18 mouse cellular contexts compared by ENCODE assay signal in the genomic region with DNA sequence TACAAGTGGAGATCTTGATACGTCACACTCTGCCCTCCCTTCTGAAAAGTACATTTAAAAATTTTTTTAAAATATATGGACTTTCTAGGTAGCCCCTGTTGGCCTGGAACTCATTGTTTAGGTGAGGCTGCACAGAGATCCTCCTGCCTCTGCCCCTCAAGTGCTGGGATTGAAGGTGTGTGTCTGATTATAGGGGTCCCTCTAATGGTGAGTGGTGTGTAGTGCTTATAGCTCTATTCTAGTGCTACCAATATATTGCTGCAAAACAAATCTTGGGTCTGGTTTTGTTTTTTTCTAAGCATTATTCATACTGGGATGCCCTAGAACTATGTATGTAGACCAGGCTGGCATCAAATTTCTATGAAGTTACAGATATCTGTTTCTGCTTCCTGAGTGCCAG. TPM values are rescaled to one million over a fixed set of nuclear protein-coding genes. Genes with fewer than 3 reads are reported as not detected.
A peak's percentile ranks its signal among the peaks of the same experiment; 100 is the strongest.
DNase-seq lines count a peak whose midpoint lies in the region; ATAC-seq and TF ChIP-seq lines count a peak whose summit lies in the region.
"Had no signal": no experiment of that assay in that cellular context is flagged by ENCODE, and none has a peak within 500 bp of the region (broad histone marks: within the 10 kb centered on the region; RNA-seq: fewer than 3 reads in every experiment).

No protein-coding gene starts in this region.

- TF ChIP-seq CTCF in lung, adult 2 months (IDR thresholded peaks at IDR 0.05; ENCODE audit: insufficient read depth, low read length): no peak

- H3K4me3 ChIP-seq in lung, adult 2 months (replicated peaks; ENCODE audit: extremely low read depth, low read depth, low read length): no peak overlapping the region
- H3K4me3 ChIP-seq: limb, embryonic 10.5 days; liver, embryonic 13.5 days; midbrain, embryonic 15.5 days had no signal

- peak; percentile 15 for DNase-seq in CD4-positive, CD25-positive, alpha-beta regulatory T cell, adult 2 months (ENCODE audit: low read depth, low spot score)
- peak; percentile 17 for DNase-seq in kidney, adult 9 months
- no peak for DNase-seq in kidney, adult 18-20 months
- peak; percentile 27 for DNase-seq in lung, postnatal 36 days
- no peak for DNase-seq in lung, adult 2 months
- DNase-seq in ZHBTc4 (ENCODE audit: low read depth, low spot score) (peak; percentile 23), MN1 (ENCODE audit: low spot score) (no peak)
- DNase-seq: adrenal gland, postnatal 14 days; cerebellum, adult 9-11 months; heart, postnatal 14 days; kidney, postnatal 4 days; layer of hippocampus, postnatal 36 days; liver, embryonic 13.5 days; right cerebral cortex, postnatal 4 days had no signal

- H3K4me1 ChIP-seq in lung, adult 2 months (ENCODE audit: control insufficient read depth, insufficient read depth, low read length): no peaks in the 10 kb centered on the region
- H3K4me1 ChIP-seq: limb, embryonic 10.5 days; liver, embryonic 13.5 days; midbrain, embryonic 15.5 days had no signal

- ATAC-seq in CD4-positive, CD25-positive, alpha-beta regulatory T cell, adult 4 months: no peak
- ATAC-seq: forebrain, embryonic 16.5 days; midbrain, embryonic 15.5 days had no signal

- WGBS in lung, adult 2 months: 97% methylated on average over 1 of the region's 1 CpGs

- no peak for TF ChIP-seq POLR2A in lung, adult 2 months (IDR thresholded peaks at IDR 0.05; ENCODE audit: borderline replicate concordance, extremely low read depth, low read depth, low read length)

RNA-seq across cellular contexts. Expression of a gene that starts 9.3 kb away (rescaled TPM):
- 10 to 100 TPM; 17.0 to 19.3 TPM for polyA plus RNA-seq in CD4-positive, CD25-positive, alpha-beta regulatory T cell, adult 4 months (2017; shearing (Covaris generic))
- 12.4 and 16.6 TPM in 2 replicates for polyA plus RNA-seq in lung, adult 2 months (2012; rRNA removed)

RNA-seq across cellular contexts. Expression of a gene that starts 50.7 kb away (rescaled TPM):
- polyA plus RNA-seq in CD4-positive, CD25-positive, alpha-beta regulatory T cell, adult 4 months (2017; shearing (Covaris generic)): 100 to 1,000 TPM in 1 of 2 experiments, 10 to 100 TPM in 1; 82.0 to 119 TPM
- 5.4 and 8.4 TPM in 2 replicates for polyA plus RNA-seq in lung, adult 2 months (2012; rRNA removed)

Comparison
In these comparisons a context has a peak if more than half of its experiments do, and no peak if none do; other contexts are left out.
1. DNase-seq: peak in CD4-positive, CD25-positive, alpha-beta regulatory T cell, adult 2 months (single experiment), kidney, adult 9 months (single experiment), lung, postnatal 36 days (single experiment) and ZHBTc4 (single experiment); none in kidney, adult 18-20 months (single experiment), lung, adult 2 months (single experiment) and MN1 (single experiment).